Mouse (Mus musculus): ENCODE data around the gene Mkln1.

The Mkln1 gene

GRCm38 (mm10) chr6:31517681-31518337 is 119.3 kb downstream of the Mkln1 start:
- in situ Hi-C loops (cut with MboI): no loop called here

- in situ Hi-C loops (cut with MboI): no loop called here
These were observed 119.8 kb downstream of the Mkln1 start for GRCm38 (mm10) chr6:31518338-31518698.

DNA sequence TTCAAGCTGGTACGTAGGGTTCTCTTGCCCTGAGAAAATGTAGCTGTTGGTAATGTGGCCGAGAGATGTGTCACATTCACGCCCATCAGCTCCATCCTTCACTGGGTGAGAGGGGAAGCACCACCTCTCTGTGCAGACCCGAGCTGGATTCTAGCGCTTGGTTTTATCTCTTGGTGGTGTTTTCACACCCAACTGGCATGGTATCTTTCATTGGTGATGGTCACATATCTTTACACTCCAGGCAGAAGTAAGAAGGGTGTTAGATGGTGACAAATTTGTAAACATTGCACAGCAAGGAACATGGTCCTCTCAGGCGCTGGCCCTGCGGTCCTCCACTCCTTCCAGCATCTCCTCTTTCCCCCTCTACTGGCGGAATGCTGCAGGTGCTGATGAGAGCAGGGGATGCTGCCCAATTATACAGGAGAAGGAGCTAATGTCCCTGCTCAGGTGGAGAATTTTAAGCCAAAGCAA is 120.5 kb downstream of the Mkln1 start:
- in situ Hi-C loops (cut with MboI): no loop called here

DNA sequence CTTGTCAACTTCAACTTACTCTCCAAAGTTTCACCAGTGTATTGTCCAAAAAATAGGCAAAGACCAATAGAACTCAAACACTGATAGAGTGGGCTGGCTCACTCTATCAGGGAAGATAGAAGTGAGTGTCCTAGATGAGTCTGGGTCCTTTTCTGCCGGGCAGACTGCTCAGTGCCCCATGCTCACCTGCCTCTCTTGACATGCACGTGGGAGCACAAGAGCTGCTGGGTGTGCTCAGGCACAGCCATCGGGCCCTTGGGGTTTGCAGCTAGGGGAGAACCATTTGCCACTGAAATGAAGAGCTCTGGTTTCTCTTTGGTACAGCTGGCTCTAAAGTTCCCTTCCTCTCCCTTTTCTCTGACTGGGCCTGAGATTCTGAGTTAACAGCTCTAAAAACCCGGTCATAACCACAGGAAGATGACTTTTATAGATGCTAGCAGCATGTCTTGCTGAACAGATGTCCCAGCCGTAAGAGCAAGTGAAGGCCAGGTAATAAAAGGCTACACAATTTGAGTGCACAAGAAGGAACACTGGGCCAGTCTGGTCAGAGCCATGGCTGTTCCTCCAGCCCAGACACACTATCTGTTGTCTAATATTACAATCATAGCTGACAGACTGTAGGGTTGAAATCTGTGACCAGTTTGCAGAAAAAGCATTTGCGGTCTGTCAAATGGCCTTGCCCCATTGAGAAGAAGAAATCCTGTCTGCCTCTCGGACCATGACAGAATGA is 122.1 kb downstream of the Mkln1 start:
- in situ Hi-C loops (cut with MboI): no loop called here

- in situ Hi-C loops (cut with MboI): no loop called here
These were observed 123.2 kb downstream of the Mkln1 start for GRCm38 (mm10) chr6:31521491-31522355.

GRCm38 (mm10) chr6:31522478-31522877 is 123.9 kb downstream of the Mkln1 start:
- in situ Hi-C loops (cut with MboI): no loop called here

GRCm38 (mm10) chr6:31523039-31523438 is 124.5 kb downstream of the Mkln1 start:
- in situ Hi-C loops (cut with MboI): no loop called here

GRCm38 (mm10) chr6:31523657-31524056 is 125.1 kb downstream of the Mkln1 start:
- in situ Hi-C loops (cut with MboI): no loop called here

- in situ Hi-C loops (cut with MboI): no loop called here
These were observed 125.6 kb downstream of the Mkln1 start for GRCm38 (mm10) chr6:31524121-31524520.

DNA sequence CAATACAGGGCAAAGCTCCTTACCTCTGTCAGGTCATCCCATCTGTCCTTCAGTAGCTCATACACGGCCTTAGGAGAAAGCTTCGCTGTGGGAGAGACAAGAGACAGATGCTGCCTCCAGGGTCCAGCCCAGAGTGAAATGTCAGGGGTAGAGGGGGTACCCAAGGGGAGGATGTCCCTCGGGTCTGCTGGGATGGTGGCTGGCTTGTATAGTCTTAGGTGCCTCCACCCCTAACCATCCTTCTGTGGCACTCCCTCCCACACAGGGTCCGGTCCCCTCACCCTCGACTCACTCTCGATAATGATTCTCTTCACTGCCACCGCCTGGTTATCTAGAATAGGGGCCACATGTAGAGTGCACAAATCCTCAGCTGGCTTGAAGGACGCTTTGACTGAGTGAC is 126.1 kb downstream of the Mkln1 start:
- in situ Hi-C loops (cut with MboI): no loop called here

GRCm38 (mm10) chr6:31525231-31525900 is 126.8 kb downstream of the Mkln1 start:
- in situ Hi-C loops (cut with MboI): no loop called here

- in situ Hi-C loops (cut with MboI): no loop called here
These were observed 128.4 kb downstream of the Mkln1 start for GRCm38 (mm10) chr6:31526929-31527328.

GRCm38 (mm10) chr6:31527897-31528296 is 129.4 kb downstream of the Mkln1 start:
- in situ Hi-C loops (cut with MboI): no loop called here

- in situ Hi-C loops (cut with MboI): no loop called here
These were observed 129.8 kb downstream of the Mkln1 start for GRCm38 (mm10) chr6:31528339-31528738.

DNA sequence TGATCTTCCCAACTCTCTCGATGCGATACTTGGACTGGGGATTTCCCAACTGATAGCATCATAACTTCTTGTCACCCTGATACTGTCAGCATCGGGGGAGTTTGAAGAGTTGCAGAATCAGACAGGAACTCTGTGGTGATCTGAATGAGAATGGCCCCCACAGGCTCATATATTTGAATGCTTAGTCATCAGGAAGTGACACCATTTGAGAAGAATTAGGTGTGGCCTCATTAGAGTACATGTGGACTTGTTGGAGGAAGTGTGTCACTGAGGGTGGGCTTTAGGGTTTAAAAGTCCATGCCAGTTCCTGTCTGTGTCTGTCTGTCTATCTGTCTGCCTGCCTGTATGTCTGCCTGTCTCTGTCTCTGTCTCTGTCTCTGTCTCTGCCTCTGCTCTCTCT is 133.3 kb downstream of the Mkln1 start:
- in situ Hi-C loops (cut with MboI): no loop called here

DNA sequence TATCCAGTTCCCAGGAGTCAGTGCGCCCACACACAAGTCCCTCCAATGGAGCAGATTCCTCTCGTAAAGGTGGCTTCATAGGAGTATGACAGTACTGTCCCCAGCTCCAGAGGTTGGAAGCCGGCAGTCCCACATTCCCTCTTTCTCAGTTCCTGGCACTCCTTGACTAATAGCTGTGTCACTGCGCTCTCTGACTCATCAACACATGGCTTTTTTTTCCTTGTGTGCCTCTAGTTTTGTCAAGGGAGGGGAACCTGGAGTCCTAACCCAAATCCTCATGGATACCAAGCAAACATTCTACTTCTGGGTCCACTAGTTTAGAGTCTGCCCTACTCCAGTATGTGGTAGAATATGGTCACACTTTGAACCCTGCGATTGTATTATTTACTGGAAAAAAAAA is 136.2 kb downstream of the Mkln1 start:
- in situ Hi-C loops (cut with MboI): no loop called here

DNA sequence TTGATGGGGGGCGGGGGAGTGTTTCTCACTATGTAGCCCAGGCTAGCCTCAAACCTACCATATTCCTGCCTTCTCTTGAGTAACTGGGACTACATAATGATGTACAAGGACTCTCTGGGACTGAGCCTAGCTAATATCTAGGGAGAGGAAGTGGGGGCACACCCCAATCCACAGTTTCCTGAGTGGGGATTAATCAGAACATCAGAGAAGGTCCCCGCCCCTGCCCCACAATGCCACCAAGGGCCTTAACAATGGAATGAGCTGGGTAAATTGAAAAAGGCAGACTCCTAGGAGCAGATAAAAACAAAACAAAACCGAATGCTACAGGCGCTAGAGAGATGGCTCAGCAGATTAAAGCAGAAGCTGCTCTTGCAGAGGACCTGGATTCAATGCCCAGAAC is 138.7 kb downstream of the Mkln1 start:
- in situ Hi-C loops (cut with MboI): no loop called here

GRCm38 (mm10) chr6:31538112-31538511 is 139.6 kb downstream of the Mkln1 start:
- in situ Hi-C loops (cut with MboI): no loop called here

GRCm38 (mm10) chr6:31540018-31540417 is 141.5 kb downstream of the Mkln1 start:
- in situ Hi-C loops (cut with MboI): no loop called here

GRCm38 (mm10) chr6:31544318-31544717 is 145.8 kb downstream of the Mkln1 start:
- in situ Hi-C loops (cut with MboI): no loop called here

DNA sequence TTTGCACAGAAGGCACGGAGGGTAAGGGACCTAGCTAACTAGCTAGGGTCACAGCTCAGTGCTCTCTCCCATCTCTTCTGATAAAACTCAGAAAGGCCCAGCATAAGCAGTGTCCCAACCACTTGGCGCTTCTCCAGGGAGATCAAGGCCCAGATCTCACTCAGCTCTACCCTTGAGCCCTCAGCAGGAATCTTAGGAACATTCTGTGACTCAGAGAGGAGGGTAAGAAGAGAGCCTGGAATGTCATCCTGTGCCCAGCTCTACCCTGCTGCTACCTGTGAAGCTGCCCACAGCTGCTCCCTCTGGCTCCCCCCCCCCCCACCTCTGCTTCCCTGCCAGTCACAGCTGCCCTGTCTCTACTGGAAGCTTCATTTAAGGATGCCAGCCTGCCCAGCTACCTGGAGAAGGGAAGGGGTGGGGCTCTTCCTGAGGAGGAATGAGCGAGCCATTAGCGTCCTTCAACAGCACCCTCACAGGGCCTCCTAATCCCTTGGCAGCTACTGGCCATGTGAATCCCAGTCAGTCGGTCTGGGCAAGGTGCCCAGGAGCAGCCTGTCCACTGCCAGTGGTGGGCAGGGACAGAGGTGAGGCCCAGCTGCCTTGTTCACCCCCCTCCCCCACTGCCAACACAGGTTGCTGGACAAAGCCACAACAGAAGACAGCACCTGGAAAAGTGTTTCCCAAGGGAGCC is 151.0 kb downstream of the Mkln1 start:
- in situ Hi-C loops (cut with MboI): no loop called here

Measured in mature B cell (primary cell).